Mouse (Mus musculus) thymus, adult 2 months (tissue): ENCODE data around the gene Tdgf1.

Experiments used
- CTCF ChIP-seq: fragments of 200-500 bp; IDR thresholded peaks from 2 replicates; pipeline ENCODE4 v1.5.1; 2012; ENCODE audit warnings: mild to moderate bottlenecking, control low read depth, low read length, moderate library complexity, borderline replicate concordance; ENCODE audit not compliant: control insufficient read depth, poor library complexity, insufficient read depth; ENCODE audit errors: extremely low read depth
- POLR2A ChIP-seq: fragments of 200-500 bp; IDR thresholded peaks from 2 replicates; pipeline ENCODE4 v1.6.1; 2012; ENCODE audit warnings: mild to moderate bottlenecking, low read length, control low read depth, moderate library complexity; ENCODE audit not compliant: control insufficient read depth, poor library complexity, insufficient read depth; ENCODE audit errors: extremely low read depth

- TF ChIP-seq CTCF, result no peak
- TF ChIP-seq POLR2A, result no peak
Measured at GRCm38 (mm10) chr9:110955962-110956361, 10.0 kb upstream of the Tdgf1 start.
